Mouse (Mus musculus): ENCODE results near the gene Trim68. TPM values are rescaled to one million over a fixed set of nuclear protein-coding genes. Genes with fewer than 3 reads are reported as not detected.
A peak's percentile ranks its signal among the peaks of the same experiment; 100 is the strongest.
"Not testable (repeated sequence)": the region's sequence is repeated elsewhere in the genome, so short reads cannot be mapped to it uniquely, and the experiment has no call there.

The Trim68 gene
- 1 to 10 TPM; 6.2 to 7.5 TPM for total RNA-seq (2021)
- long read RNA-seq, partial matches to known transcripts = 0 of 4 reads
- long read RNA-seq, other reads (novel, unspliced or antisense) = 0 of 4 reads

DNA sequence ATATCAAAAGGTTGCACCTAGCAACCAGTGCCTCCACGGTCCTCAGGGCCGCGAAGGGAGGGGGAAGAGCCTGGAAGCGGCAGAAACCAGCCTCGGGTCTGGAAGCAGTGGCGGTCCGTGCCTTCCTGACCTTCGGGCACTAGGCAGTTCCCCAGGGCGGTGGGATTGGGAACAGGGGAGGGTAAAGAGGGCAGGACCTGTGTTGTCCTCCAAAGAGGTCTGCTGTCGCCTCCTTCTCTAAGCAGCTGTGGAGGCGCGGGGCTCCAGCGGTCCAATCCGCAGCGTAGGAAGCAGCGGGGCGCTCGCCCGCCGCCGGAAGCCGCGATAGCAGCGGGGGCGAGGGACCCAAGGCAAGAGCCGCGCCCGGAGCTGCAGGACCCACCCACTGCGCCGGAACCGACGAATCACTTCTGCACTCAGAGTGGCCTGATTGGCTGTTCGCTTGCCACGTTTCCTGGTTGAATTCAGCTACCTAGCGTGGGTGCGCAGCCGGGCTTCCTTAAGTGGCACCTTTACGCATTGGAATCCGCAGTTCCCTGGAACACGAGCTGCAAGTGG, at the start of gene Trim68:
TSS of gene Trim68 (minus strand) at position 384 of the 558 bp plus-strand sequence.
- DNase-seq (ENCODE audit: low spot score in 2 of 2) = peak; percentile 75 to 85

DNA sequence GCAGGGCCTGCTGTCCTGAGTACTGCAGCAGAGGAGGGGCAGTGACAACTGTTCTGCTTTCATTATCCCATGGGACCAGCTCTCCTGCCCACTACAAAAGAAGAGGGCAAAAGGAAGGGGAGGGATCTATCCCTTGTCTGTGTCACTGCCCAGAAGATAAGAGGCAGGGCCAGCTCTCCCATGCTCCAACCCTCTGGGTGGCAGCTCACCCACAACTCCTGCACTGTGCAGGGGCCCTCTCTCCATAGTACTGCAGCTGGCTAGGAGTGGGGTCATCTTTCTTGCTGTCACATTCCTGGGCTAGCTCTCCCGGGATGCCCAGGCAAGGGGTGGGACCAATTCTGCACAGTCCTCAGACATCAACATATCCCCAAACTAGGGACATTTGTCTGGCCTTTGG, 46.7 kb upstream of the Trim68 start:
- no peak for DNase-seq (ENCODE audit: low spot score in 2 of 2)

DNA sequence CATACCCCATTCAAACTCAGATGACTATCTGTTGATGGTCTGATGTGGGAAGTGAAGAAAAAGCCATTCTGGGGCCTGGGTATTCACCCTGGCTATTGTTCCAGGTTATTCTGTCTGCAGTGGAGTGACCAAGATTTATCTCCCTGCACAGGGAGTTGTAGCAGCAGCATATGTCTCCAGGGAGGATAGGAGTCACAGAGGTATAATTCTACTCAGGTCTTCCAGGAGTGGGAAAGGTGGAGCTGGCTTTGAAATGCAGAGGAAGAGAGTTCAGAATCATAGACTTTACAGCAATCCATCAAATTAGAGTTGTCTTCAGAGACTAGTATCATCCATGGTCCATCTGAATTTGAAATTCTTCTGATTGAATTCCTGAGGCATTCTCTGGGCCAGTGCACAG, 40.3 kb upstream of the Trim68 start, which contains the start of gene Olfr559:
TSS of gene Olfr559 (minus strand) at position 101 of the 400 bp plus-strand sequence.
- no peak for DNase-seq (ENCODE audit: low spot score in 2 of 2)

DNA sequence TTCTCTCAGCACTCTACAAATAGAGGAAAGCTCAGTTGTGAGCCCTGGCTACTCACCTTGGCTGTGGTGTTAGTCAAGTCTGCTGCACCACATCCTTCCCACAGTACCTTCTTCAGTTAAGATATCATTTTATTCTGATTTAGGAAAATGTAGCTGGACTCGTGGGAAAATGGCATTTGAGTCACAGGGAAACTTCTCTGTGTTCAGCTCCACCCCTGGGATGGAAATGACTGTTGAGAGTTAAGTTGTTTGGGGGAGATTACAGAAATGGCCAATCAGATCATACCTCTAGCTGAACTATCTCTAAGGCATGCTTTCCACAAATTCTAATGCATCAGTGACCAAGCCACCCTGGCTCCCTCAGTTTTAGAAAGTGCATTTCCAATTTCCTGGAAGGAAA, 31.8 kb upstream of the Trim68 start, which contains the start of gene Olfr33:
TSS of gene Olfr33 (minus strand) at position 101 of the 400 bp plus-strand sequence.
- DNase-seq (ENCODE audit: low spot score in 2 of 2) = no peak

DNA sequence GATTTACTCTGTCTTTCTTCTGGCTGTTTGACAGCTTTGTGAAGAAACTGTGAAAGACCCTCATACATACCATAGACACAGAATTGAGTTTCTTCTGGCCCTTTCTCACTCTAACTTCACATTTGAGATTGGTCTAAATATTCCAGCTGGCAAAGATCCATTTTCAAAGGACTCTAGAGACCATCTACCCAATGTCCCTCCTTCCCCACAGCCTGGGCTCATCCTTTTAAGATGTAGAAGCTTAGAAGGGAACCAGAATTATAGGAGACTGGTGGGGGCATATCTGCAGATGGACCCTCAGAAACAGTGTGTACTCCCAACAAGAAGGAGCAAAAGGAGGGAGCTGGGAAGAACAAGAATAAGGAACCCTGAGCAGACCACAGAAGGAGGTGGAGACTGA, 14.8 kb upstream of the Trim68 start, which contains the start of gene Olfr558:
TSS of gene Olfr558 (plus strand) at position 301 of the 400 bp plus-strand sequence.
- no peak for DNase-seq (ENCODE audit: low spot score in 2 of 2)

DNA sequence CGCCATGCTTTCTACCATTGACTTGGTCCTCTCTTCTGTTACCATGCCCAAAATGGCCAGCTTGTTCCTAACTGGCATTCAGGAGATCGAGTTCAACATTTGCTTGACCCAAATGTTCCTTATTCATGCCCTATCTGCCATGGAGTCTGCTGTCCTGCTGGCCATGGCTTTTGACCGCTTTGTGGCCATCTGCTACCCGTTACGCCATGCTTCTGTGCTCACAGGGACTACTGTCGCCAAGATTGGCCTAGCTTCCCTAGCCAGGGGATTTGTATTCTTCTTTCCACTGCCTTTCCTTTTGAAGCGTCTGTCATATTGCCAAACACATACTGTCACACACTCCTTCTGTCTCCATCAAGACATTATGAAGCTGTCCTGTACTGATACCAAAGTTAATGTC, 11.3 kb upstream of the Trim68 start:
- DNase-seq (ENCODE audit: low spot score in 2 of 2) = no peak

DNA sequence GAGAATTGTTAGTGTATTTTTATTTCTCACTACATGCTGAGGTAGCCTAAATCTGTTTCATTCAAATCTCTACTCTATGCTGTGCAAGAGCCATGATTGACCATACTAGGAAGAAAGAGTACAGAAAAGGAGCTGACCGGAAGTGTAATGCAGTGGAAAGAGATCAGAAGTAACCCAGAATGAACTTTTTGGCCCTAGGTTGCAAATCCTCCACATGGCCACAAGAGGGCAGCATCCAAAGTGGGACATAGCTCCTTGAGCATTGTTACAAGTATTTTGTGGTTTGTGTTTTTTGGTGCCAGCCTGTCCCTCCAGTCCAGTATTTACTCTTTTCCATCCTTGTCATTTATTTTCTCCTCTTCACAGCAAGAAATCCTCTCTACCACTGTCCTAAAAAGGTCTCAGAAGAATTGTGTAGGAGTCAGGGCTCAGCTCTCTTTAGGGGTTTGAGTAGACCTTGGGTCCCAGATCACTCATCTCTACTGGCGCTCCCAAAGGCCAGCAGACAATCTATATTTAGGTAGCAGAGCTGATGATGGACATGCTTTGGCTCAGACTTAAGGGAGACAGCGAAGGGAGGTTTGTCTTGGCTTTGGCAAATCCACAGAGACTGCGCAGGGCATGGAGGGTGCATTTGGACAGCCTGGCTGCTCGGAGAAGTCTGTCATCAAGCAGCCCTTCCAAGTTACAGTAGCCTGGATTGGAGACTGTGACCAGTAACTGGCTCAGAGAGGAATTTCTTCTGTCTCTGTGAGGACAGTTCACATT, 8.4 kb upstream of the Trim68 start, which contains the start of gene Olfr557:
TSS of gene Olfr557 (plus strand) at position 553 of the 768 bp plus-strand sequence.
- peak; percentile 23 to 50 for DNase-seq (ENCODE audit: low spot score in 2 of 2)

DNA sequence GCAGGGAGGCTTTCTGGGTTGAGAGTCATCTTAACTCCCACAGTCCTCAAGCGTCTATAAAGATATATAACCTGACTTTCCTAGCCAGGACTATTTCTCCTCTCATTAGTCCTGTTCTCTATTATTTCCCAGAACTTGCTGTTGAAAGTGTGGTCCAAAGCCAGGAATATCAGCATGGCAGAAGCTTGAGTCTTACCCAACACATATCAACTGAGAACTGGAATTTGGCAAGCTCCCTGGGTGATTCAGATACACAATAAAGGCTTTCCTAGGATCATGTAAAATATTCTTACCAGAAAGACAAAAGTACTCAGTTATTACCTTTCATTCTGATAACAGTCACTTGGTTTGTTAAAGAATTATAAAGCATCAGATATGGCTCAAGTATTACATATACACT, 5.2 kb downstream of the Trim68 start:
- DNase-seq (ENCODE audit: low spot score in 2 of 2) = no peak

DNA sequence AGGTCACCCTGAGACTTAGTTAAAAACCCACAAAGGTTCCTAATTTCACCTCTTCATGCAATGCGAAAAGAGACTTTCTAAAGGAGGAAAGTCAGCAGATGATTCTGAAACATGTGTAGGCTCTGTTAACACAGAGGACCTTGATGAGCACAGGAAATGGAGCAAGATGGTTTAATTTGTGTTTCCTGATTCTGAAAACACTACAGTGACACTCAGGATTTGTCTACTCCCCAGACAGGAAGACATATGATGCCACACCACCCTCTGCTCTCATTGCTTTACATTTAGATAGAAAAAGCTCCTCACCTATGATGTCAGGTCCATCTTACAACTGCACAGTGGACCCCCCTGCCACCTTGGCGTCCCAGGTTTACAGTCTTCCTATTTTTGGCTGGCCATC, 10.9 kb downstream of the Trim68 start:
- no peak for DNase-seq (ENCODE audit: low spot score in 2 of 2)

DNA sequence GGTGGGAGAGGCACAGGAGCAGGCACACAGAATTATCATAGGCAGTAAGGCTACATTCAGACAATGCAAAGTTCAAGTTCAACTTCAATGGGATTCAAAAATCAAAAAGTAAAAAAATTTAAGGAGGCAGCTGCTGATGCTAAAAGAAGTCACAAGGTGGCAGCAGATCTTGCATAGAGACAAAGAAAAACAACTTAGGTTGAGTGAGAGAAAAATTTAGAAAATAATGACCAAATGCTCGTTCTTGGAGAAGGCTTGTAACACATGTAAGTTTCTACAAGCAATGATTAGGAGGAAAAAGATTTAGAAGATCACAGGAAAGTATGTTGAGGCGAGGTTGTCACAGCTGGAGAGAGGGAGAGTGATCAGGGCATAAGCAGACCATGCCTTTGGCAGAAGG, 21.7 kb downstream of the Trim68 start:
- DNase-seq (ENCODE audit: low spot score in 2 of 2) = no peak

DNA sequence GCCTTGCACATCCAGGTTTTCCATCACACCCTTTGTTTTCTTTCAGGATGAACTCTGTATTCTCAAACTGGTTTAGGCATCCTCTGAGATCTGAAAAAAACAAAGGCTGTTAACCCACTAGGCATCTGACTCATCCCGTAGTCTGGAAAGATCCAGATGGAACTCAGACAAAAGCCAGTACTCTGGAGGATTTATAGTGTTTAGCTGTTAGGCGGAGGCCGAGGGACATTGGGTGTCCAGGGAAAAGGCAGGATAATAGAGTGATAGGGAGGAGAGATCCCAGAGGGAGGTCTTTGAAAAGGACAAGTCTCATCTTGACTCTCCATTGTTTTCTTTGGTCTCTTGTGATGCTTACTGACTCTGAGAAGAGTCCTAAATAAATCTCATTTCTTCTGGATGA, 22.5 kb downstream of the Trim68 start, which contains the start of gene Olfr556:
TSS of gene Olfr556 (plus strand) at position 301 of the 400 bp plus-strand sequence.
- no peak for DNase-seq (ENCODE audit: low spot score in 2 of 2)

DNA sequence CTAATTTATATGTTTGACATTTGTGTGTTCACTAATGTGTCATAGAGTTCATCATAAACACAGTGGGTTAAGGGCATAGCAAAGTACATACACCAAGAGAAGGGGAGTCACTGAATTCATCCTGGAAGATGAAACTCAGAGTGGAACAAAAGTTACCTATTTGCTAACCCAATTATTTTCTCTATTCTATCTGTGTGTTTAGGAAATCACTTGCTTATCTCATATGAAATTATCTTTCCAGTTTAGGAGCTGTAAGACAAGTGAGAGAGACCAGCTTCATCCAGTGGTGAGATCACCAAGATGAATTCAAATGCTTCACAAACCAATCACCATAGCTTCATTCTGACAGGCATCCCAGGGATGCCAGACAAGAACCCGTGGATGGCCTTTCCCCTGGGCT, 28.6 kb downstream of the Trim68 start, which contains the start of gene Olfr555:
TSS of gene Olfr555 (plus strand) at position 301 of the 400 bp plus-strand sequence.
- no peak for DNase-seq (ENCODE audit: low spot score in 2 of 2)

DNA sequence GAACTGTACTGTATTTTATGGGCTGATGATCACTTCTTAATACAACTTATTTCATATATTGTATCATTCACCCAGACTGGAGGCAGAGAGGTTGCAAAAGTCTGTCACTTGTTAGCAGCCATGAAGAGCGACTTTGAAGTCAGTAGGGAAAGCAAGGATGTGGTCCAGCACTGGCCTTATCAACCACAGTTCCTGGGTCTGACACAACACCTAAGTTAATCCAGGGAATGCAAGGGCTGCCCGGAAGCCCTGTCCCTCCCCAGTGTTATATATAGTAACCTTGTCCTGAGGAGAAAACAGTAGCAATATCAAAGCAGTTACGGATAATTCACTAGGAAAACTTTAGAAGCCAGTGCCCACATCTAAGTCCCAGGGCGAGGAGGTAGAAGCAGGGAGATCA, 42.2 kb downstream of the Trim68 start:
- not testable (repeated sequence) for DNase-seq (ENCODE audit: low spot score in 2 of 2)

DNA sequence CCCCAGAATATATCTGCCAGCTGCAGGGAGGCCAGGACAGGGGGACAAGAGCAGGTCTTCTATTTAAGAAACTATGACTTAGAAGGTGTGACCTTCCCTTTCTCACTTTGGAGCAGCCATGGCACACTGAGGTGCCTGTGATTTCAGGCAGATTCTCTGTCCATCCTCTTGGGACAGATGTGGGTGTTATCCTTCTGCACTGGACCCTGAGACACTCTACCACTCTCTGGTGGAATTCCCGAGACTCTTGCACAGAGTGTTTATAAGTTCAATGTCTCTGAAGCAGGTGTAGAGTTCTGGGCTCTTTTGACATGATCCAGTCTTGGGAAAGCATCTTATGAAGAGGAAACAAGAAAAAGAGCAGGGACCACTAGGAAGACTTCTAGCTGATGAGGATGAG, 49.0 kb downstream of the Trim68 start, which contains the start of gene Olfr554:
TSS of gene Olfr554 (plus strand) at position 301 of the 400 bp plus-strand sequence.
- DNase-seq (ENCODE audit: low spot score in 2 of 2) = no peak

DNA sequence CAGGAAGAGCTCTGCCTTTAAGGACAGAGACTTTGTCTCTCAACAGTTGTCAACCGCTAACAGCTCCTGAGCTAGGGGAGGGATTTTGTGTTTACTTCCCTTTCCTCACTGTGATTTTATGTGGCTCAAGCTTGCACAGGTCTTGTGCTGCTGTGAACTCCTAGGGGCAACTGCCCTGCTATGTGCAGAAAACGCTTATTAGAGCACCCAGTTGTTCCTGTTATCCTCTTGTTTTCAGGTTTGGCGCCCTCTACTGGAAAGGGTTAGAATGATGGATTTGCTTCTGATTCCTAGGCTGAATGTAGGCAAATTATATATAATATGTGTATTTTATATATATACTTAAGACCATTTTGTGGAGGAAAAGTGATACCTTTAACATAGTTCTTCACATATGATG, 50.5 kb downstream of the Trim68 start:
- DNase-seq (ENCODE audit: low spot score in 2 of 2) = peak; percentile 19 to 33

Other genes with a start within 250 kb of the Trim68 start
- 10 to 100 TPM; 15.6 to 18.8 TPM for gene Rrm1, start 245.6 kb downstream of the Trim68 start, total RNA-seq (2021)
- not detected for gene Olfr543, start 205.6 kb downstream of the Trim68 start, total RNA-seq (2021)
- not detected for gene Olfr544, start 199.0 kb downstream of the Trim68 start, total RNA-seq (2021)
- gene Olfr545, start 187.8 kb downstream of the Trim68 start, total RNA-seq (2021) = not detected
- gene Olfr547, start 152.6 kb downstream of the Trim68 start, total RNA-seq (2021) = not detected
- gene Olfr548-ps1, start 146.4 kb downstream of the Trim68 start, total RNA-seq (2021) = not detected
- not detected for gene Olfr549, start 137.5 kb downstream of the Trim68 start, total RNA-seq (2021)
- 1 to 10 TPM; 2.4 to 3.2 TPM for gene Trim21, start 121.8 kb downstream of the Trim68 start, total RNA-seq (2021)
- 1 to 10 TPM in 1 of 2 experiments, under 1 TPM in 1; 0.94 to 2.7 TPM for gene Olfr550, start 115.9 kb downstream of the Trim68 start, total RNA-seq (2021)
- gene Olfr551, start 95.4 kb downstream of the Trim68 start, total RNA-seq (2021) = not detected
- under 1 TPM; 0.13 to 0.18 TPM for gene Olfr552, start 89.6 kb downstream of the Trim68 start, total RNA-seq (2021)
- gene Olfr553, start 69.1 kb downstream of the Trim68 start, total RNA-seq (2021) = not detected
- not detected for gene Olfr554, start 48.9 kb downstream of the Trim68 start, total RNA-seq (2021)
- not detected for gene Olfr555, start 28.5 kb downstream of the Trim68 start, total RNA-seq (2021)
- gene Olfr556, start 22.4 kb downstream of the Trim68 start, total RNA-seq (2021) = not detected
- not detected for gene Olfr557, start 8.6 kb upstream of the Trim68 start, total RNA-seq (2021)
- under 1 TPM; 0.34 to 0.49 TPM for gene Olfr558, start 14.9 kb upstream of the Trim68 start, total RNA-seq (2021)
- gene Olfr33, start 31.7 kb upstream of the Trim68 start, total RNA-seq (2021) = not detected
- gene Olfr559, start 40.2 kb upstream of the Trim68 start, total RNA-seq (2021) = not detected
- not detected for gene Olfr560, start 72.0 kb upstream of the Trim68 start, total RNA-seq (2021)
- under 1 TPM; 0.23 to 0.76 TPM for gene Olfr78, start 72.1 kb upstream of the Trim68 start, total RNA-seq (2021)
- not detected for gene Olfr561, start 83.9 kb upstream of the Trim68 start, total RNA-seq (2021)
- not detected for gene Olfr564, start 116.2 kb upstream of the Trim68 start, total RNA-seq (2021)
- gene Olfr566, start 171.4 kb upstream of the Trim68 start, total RNA-seq (2021) = not detected
- gene Olfr568, start 189.8 kb upstream of the Trim68 start, total RNA-seq (2021) = not detected
- gene Olfr569, start 203.6 kb upstream of the Trim68 start, total RNA-seq (2021) = not detected
- gene Olfr570, start 207.2 kb upstream of the Trim68 start, total RNA-seq (2021) = not detected
- not detected for gene Olfr571, start 230.2 kb upstream of the Trim68 start, total RNA-seq (2021)
- not detected for gene Olfr572, start 237.1 kb upstream of the Trim68 start, total RNA-seq (2021)